In genomic region chr7:118111128-118111527, GRCm38 (mm10) we compare ENCODE assay signal across 9 mouse cellular contexts. TPM values are rescaled to one million over a fixed set of nuclear protein-coding genes. Genes with fewer than 3 reads are reported as not detected.
A peak's percentile ranks its signal among the peaks of the same experiment; 100 is the strongest.
DNase-seq lines count a peak whose midpoint lies in the region; ATAC-seq and TF ChIP-seq lines count a peak whose summit lies in the region.
"Had no signal": no experiment of that assay in that cellular context is flagged by ENCODE, and none has a peak within 500 bp of the region (broad histone marks: within the 10 kb centered on the region; RNA-seq: fewer than 3 reads in every experiment).

No protein-coding gene starts in this region.

- H3K27ac ChIP-seq in heart, embryonic 16.5 days (ENCODE audit: low read length): no peak overlapping the region
- H3K27ac ChIP-seq in embryonic facial prominence, embryonic 10.5 days (replicated peaks): no peak overlapping the region
- H3K27ac ChIP-seq in hindbrain, postnatal 0 days: no peak overlapping the region
- no peak overlapping the region for H3K27ac ChIP-seq in midbrain, embryonic 14.5 days (replicated peaks; ENCODE audit: low read depth, low read length)

- H3K9me3 ChIP-seq in heart, embryonic 16.5 days (replicated peaks; ENCODE audit: control insufficient read depth, low read length): no peaks in the 10 kb centered on the region
- no peaks in the 10 kb centered on the region for H3K9me3 ChIP-seq in embryonic facial prominence, embryonic 10.5 days
- H3K9me3 ChIP-seq in hindbrain, postnatal 0 days (ENCODE audit: low read length): no peaks in the 10 kb centered on the region
- H3K9me3 ChIP-seq in midbrain, embryonic 14.5 days (ENCODE audit: control insufficient read depth, low read length): no peaks in the 10 kb centered on the region

- no peak for DNase-seq in heart, adult 18-20 months
- DNase-seq in embryonic facial prominence, embryonic 10.5 days (ENCODE audit: low spot score): no peak
- DNase-seq in hindbrain, postnatal 0 days (ENCODE audit: low spot score): no peak
- no peak for DNase-seq in midbrain, embryonic 14.5 days
- no peak for DNase-seq in spleen, postnatal 10 days (ENCODE audit: low spot score in 2 of 2)
- no peak for DNase-seq in thymus, postnatal 4 days
- DNase-seq: thymus, adult 2 months had no signal

- no peaks in the 10 kb centered on the region for H3K27me3 ChIP-seq in heart, embryonic 16.5 days (ENCODE audit: control insufficient read depth, insufficient read depth, low read length)
- H3K27me3 ChIP-seq in embryonic facial prominence, embryonic 10.5 days (replicated peaks; ENCODE audit: low read depth, poor library complexity, severe bottlenecking): no peaks in the 10 kb centered on the region
- H3K27me3 ChIP-seq in hindbrain, postnatal 0 days (ENCODE audit: insufficient read depth, low read length): no peaks in the 10 kb centered on the region
- H3K27me3 ChIP-seq in midbrain, embryonic 14.5 days (ENCODE audit: control insufficient read depth, insufficient read depth, low read length): no peaks in the 10 kb centered on the region

- no peak for TF ChIP-seq CTCF in hindbrain, postnatal 0 days (IDR thresholded peaks at IDR 0.05; ENCODE audit: low read depth)

- H3K36me3 ChIP-seq in heart, embryonic 16.5 days (ENCODE audit: control insufficient read depth, insufficient read depth): peaks cover 66% of the 10 kb centered on the region
- peaks cover 91% of the 10 kb centered on the region for H3K36me3 ChIP-seq in embryonic facial prominence, embryonic 10.5 days (replicated peaks)
- H3K36me3 ChIP-seq in hindbrain, postnatal 0 days (ENCODE audit: insufficient read depth, low read length): peaks cover 43% of the 10 kb centered on the region
- H3K36me3 ChIP-seq in midbrain, embryonic 14.5 days (ENCODE audit: control insufficient read depth, insufficient read depth, low read length): peaks cover 84% of the 10 kb centered on the region

- peak overlapping the region; percentile 25 for H3K4me3 ChIP-seq in heart, embryonic 16.5 days (ENCODE audit: low read length)
- H3K4me3 ChIP-seq in embryonic facial prominence, embryonic 10.5 days: peak overlapping the region; percentile 99
- no peak overlapping the region for H3K4me3 ChIP-seq in hindbrain, postnatal 0 days (ENCODE audit: low read length)
- H3K4me3 ChIP-seq in midbrain, embryonic 14.5 days (replicated peaks; ENCODE audit: low read depth, low read length): no peak overlapping the region

- ATAC-seq in heart, embryonic 16.5 days (replicated peaks; ENCODE audit: extremely low read depth, insufficient read depth, low FRiP score): no peak
- no peak for ATAC-seq in hindbrain, postnatal 0 days
- no peak for ATAC-seq in midbrain, embryonic 14.5 days (ENCODE audit: low FRiP score, low TSS enrichment)
- ATAC-seq in activated CD4-positive, CD25-positive, alpha-beta regulatory T cell, adult 4 months: no peak

- H3K9ac ChIP-seq in heart, embryonic 16.5 days (ENCODE audit: low read length): no peak overlapping the region
- H3K9ac ChIP-seq in hindbrain, postnatal 0 days (replicated peaks; ENCODE audit: low read length): peak overlapping the region; percentile 1; the same call in 1 of the 2 replicates
- no peak overlapping the region; the same call in 1 of the 2 replicates for H3K9ac ChIP-seq in midbrain, embryonic 14.5 days (replicated peaks; ENCODE audit: low read length)

- WGBS in heart, embryonic 16.5 days: 64% methylated on average over 3 of the region's 3 CpGs
- WGBS in embryonic facial prominence, embryonic 10.5 days: 87% methylated on average over 3 of the region's 3 CpGs
- WGBS in hindbrain, postnatal 0 days: 76% methylated on average over 3 of the region's 3 CpGs
- WGBS in midbrain, embryonic 14.5 days: 88% methylated on average over 3 of the region's 3 CpGs

- peaks cover 42% of the 10 kb centered on the region for H3K4me1 ChIP-seq in heart, embryonic 16.5 days (ENCODE audit: control insufficient read depth, insufficient read depth, low read length)
- H3K4me1 ChIP-seq in embryonic facial prominence, embryonic 10.5 days: peaks cover 43% of the 10 kb centered on the region
- H3K4me1 ChIP-seq in hindbrain, postnatal 0 days (ENCODE audit: insufficient read depth, low read length): peaks cover 11% of the 10 kb centered on the region
- peaks cover 42% of the 10 kb centered on the region for H3K4me1 ChIP-seq in midbrain, embryonic 14.5 days (ENCODE audit: control insufficient read depth, insufficient read depth, low read length)

- H3K4me2 ChIP-seq in heart, embryonic 16.5 days (ENCODE audit: low read depth, low read length): peak overlapping the region; percentile 40
- H3K4me2 ChIP-seq in hindbrain, postnatal 0 days (ENCODE audit: low read depth, low read length): peak overlapping the region; percentile 25; the same call in 1 of the 2 replicates
- H3K4me2 ChIP-seq in midbrain, embryonic 14.5 days (ENCODE audit: low read length): peak overlapping the region; percentile 14

RNA-seq across cellular contexts. Expression of gene Rps15a, which starts 4.9 kb away (rescaled TPM):
- 365 and 393 TPM in 2 replicates for polyA plus RNA-seq in heart, embryonic 16.5 days (2015; fragmentation: Nextera tagmentation; extraction: Ambion mirVana)
- total RNA-seq in heart, adult 18-20 months (2021): 100 to 1,000 TPM; 557 to 604 TPM
- polyA plus RNA-seq in embryonic facial prominence, embryonic 10.5 days (2016; fragmentation: Nextera tagmentation; extraction: Ambion mirVana): 678 and 708 TPM in 2 replicates
- 132 and 176 TPM in 2 replicates for total RNA-seq in hindbrain, postnatal 0 days (2014; rRNA removed)
- polyA plus RNA-seq in hindbrain, postnatal 0 days (2015; fragmentation: Nextera tagmentation; extraction: Ambion mirVana): 368 and 402 TPM in 2 replicates
- polyA plus RNA-seq in midbrain, embryonic 14.5 days (2014; fragmentation: Nextera tagmentation; extraction: Ambion mirVana): 492 and 536 TPM in 2 replicates
- polyA plus RNA-seq in activated CD4-positive, CD25-positive, alpha-beta regulatory T cell, adult 4 months (2017; shearing (Covaris generic)): 1,000 to 10,000 TPM; 1,580 to 2,609 TPM

RNA-seq across cellular contexts. Expression of gene Arl6ip1, which starts 18.3 kb away (rescaled TPM):
- polyA plus RNA-seq in heart, embryonic 16.5 days (2015; fragmentation: Nextera tagmentation; extraction: Ambion mirVana): 270 and 274 TPM in 2 replicates
- total RNA-seq in heart, adult 18-20 months (2021): 10 to 100 TPM; 33.9 to 34.3 TPM
- polyA plus RNA-seq in embryonic facial prominence, embryonic 10.5 days (2016; fragmentation: Nextera tagmentation; extraction: Ambion mirVana): 439 and 453 TPM in 2 replicates
- 643 and 734 TPM in 2 replicates for total RNA-seq in hindbrain, postnatal 0 days (2014; rRNA removed)
- 747 and 812 TPM in 2 replicates for polyA plus RNA-seq in hindbrain, postnatal 0 days (2015; fragmentation: Nextera tagmentation; extraction: Ambion mirVana)
- 397 and 417 TPM in 2 replicates for polyA plus RNA-seq in midbrain, embryonic 14.5 days (2014; fragmentation: Nextera tagmentation; extraction: Ambion mirVana)
- 100 to 1,000 TPM; 451 to 533 TPM for polyA plus RNA-seq in activated CD4-positive, CD25-positive, alpha-beta regulatory T cell, adult 4 months (2017; shearing (Covaris generic))

Comparison
In these comparisons a context has a peak if more than half of its experiments do, and no peak if none do; other contexts are left out.
1. H3K4me3 ChIP-seq: peak in heart, embryonic 16.5 days (single experiment) and embryonic facial prominence, embryonic 10.5 days (single experiment); none in hindbrain, postnatal 0 days (single experiment) and midbrain, embryonic 14.5 days (single experiment).
2. Peak in every context shown above with its lines, with median percentiles within 50 percentile points of each other: H3K4me2 ChIP-seq.